Mouse (Mus musculus) erythroblast, embryonic 14.5 days (primary cell): ENCODE results near the gene Flrt1. TPM values are rescaled to one million over a fixed set of nuclear protein-coding genes. Genes with fewer than 3 reads are reported as not detected.

Source experiments
- H3K27me3 ChIP-seq: 2 replicates; pipeline ENCODE4 v1.6.1; 2012; ENCODE audit warnings: inconsistent platforms; ENCODE audit not compliant: control insufficient read depth
- H3K36me3 ChIP-seq: 2 replicates; pipeline ENCODE4 v1.6.1; 2012; ENCODE audit warnings: mild to moderate bottlenecking, inconsistent platforms; ENCODE audit not compliant: control insufficient read depth
- H3K4me1 ChIP-seq: 2 replicates; pipeline ENCODE4 v1.6.1; 2012; ENCODE audit warnings: inconsistent platforms; ENCODE audit not compliant: control insufficient read depth
- H3K4me3 ChIP-seq: replicated peaks from 2 replicates; pipeline ENCODE3; 2012; ENCODE audit warnings: moderate library complexity, mild to moderate bottlenecking, inconsistent platforms
- H3K9me3 ChIP-seq: 2 replicates; pipeline ENCODE4 v1.6.1; 2012; ENCODE audit warnings: low read length, inconsistent platforms, mixed read lengths; ENCODE audit not compliant: control insufficient read depth
- GATA1 ChIP-seq: IDR thresholded peaks from 2 replicates; pipeline ENCODE4 v1.6.1; 2012; ENCODE audit warnings: low read length, inconsistent platforms, mixed read lengths
- TAL1 ChIP-seq: IDR thresholded peaks from 3 replicates; pipeline ENCODE4 v1.6.1; 2012; ENCODE audit warnings: low read length, inconsistent platforms, mixed read lengths
- polyA plus RNA-seq: library from polyadenylated mRNA; stranded (reverse); fragments of >175 nt; gene quantifications from 2 replicates; pipeline ENCODE4 v1.2.3, GENCODE M21; 2012

Flrt1 gene
- polyA plus RNA-seq = 0.01 TPM in 1 of 2 replicates, not detected in the other

DNA sequence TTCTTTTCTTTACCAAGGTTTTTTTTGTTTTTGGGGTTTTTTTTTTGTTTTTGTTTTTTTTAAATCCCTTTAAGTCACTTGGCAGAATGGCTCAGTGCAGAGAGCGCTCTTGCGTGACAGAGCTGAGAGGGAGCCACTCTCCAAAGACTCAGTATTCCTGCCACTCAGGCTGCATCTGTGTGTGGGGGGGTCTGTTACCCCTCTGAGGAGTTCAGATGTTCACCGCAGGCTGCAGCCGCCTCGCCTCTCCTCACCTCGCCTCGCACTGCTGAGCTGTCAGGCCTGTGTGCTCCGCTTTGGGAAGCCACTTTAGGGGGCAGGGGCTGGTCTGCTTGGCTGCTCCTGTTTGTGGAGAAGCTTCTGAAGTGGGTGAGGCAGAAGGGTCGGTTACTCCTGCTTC, at the start of gene Flrt1:
Gene Flrt1 (minus strand): TSS at position 186 of the 400 bp plus-strand sequence.
- Histone ChIP-seq H3K36me3 (no peaks in the 10 kb centered on the region), H3K4me3 (no peak within 1 kb of the TSS), H3K9me3 (no peaks in the 10 kb centered on the region), H3K4me1 (peaks cover 17% of the 10 kb centered on the region), H3K27me3 (no peaks in the 10 kb centered on the region)
- no peak for TF ChIP-seq TAL1
- no peak for TF ChIP-seq GATA1

DNA sequence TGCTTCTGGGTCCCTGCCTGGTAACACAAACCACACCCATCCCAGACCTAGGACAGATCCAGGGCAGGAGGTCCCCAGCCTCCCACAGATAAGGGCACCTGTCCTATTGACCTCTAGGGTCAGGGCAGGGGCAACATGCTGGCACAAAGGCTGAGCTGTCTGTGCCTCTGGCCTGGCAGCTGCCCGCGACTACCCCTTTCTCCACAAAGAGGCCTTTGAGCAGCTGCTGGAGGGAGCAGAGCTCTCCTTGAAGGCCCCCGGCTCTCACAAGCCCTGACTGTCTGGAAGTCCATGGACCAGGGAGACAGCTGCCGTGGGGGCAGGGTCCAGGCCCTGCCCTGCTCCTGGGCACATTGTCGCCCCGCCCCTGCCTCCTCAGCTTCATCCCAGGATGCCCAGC, 49.7 kb upstream of the Flrt1 start:
- peaks cover 5% of the 10 kb centered on the region for H3K4me1 ChIP-seq
- TF ChIP-seq GATA1 = no peak
- no peak for TF ChIP-seq TAL1
- no peak overlapping the region for H3K4me3 ChIP-seq
- no peaks in the 10 kb centered on the region for H3K36me3 ChIP-seq
- H3K9me3 ChIP-seq = no peaks in the 10 kb centered on the region
- peaks cover 23% of the 10 kb centered on the region for H3K27me3 ChIP-seq

- peaks cover 5% of the 10 kb centered on the region for H3K4me1 ChIP-seq
- TF ChIP-seq TAL1 (no peak), GATA1 (no peak)
- H3K4me3 ChIP-seq = no peak overlapping the region
- H3K9me3 ChIP-seq = no peaks in the 10 kb centered on the region
- no peaks in the 10 kb centered on the region for H3K36me3 ChIP-seq
- H3K27me3 ChIP-seq = peaks cover 27% of the 10 kb centered on the region
Observed at GRCm38 (mm10) chr19:7153232-7153631, 47.7 kb upstream of the Flrt1 start.

DNA sequence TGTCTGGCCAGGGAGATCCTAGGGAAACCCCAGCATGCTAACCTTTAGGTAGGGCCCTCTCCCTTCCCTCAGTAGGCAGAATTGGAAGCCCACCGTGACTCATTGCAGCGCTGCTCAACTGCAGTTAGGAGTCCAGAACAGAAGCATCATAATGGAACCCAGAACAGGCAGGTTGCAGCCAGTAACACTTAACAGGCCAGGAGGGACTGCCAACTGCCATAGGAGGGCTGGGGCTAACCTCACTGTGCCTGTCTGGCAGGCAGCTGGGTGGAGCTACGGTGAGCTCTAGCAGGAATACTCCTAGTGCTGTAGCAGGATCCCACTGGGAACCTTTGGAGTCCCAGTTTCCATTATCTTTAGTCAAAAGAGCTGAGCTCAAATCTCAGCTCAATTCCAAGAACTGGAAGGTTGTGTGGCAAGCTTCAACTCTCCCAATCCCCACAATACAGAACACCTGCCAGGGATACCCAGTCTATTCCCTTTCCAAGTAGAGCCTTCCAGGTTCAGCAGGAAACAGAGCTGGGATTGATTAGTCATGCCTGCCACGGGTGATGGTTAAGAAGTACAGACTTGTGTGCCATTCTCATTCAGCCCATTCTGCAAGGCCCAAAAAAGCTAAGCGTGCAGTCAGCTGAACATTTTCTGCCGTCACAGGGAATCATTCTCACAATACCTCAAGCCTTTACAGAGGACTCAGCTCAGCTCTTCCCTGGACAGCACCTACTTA, 46.6 kb upstream of the Flrt1 start:
- Histone ChIP-seq H3K9me3 (no peaks in the 10 kb centered on the region), H3K4me1 (peaks cover 5% of the 10 kb centered on the region), H3K4me3 (no peak overlapping the region), H3K27me3 (peaks cover 25% of the 10 kb centered on the region), H3K36me3 (no peaks in the 10 kb centered on the region)
- TF ChIP-seq TAL1 (no peak), GATA1 (no peak)

- Histone ChIP-seq H3K27me3 (peaks cover 27% of the 10 kb centered on the region), H3K4me3 (no peak overlapping the region), H3K36me3 (no peaks in the 10 kb centered on the region), H3K4me1 (peaks cover 5% of the 10 kb centered on the region), H3K9me3 (no peaks in the 10 kb centered on the region)
- TF ChIP-seq GATA1 = no peak
- TF ChIP-seq TAL1 = no peak
Observed at GRCm38 (mm10) chr19:7151300-7151926, 45.9 kb upstream of the Flrt1 start.

GRCm38 (mm10) chr19:7149158-7149685, 43.7 kb upstream of the Flrt1 start:
- peaks cover 49% of the 10 kb centered on the region for H3K27me3 ChIP-seq
- H3K9me3 ChIP-seq = no peaks in the 10 kb centered on the region
- TF ChIP-seq TAL1 = no peak
- no peak for TF ChIP-seq GATA1
- no peaks in the 10 kb centered on the region for H3K36me3 ChIP-seq
- H3K4me1 ChIP-seq = peaks cover 13% of the 10 kb centered on the region
- H3K4me3 ChIP-seq = no peak overlapping the region

DNA sequence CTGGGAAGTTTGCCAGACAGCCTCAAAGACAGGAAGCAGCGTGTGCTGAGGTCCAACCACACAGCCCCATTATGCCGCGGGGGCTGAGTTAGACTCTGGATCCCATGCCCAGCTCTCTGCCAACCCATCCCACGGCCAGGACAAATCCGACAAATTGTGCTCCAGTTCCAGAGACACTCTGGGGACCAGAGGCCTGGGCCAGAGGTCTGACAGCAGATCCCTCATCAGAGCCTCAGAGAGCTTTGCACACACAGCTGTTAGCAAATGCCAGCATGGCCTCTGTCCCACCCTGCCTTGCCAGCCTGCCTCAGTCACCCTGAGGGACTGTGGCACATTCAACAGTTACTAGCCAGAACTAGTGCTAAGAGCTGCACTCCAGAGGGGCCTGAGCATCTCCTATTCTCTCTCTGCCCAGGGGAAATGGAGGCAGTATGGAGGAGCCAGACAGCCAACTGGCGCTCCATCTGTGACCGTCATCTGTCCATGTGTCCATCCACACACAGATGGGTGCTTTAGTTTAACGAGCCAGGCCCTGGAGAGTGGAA, 43.1 kb upstream of the Flrt1 start:
- Histone ChIP-seq H3K27me3 (peaks cover 55% of the 10 kb centered on the region), H3K4me1 (peaks cover 19% of the 10 kb centered on the region), H3K9me3 (no peaks in the 10 kb centered on the region), H3K36me3 (no peaks in the 10 kb centered on the region), H3K4me3 (no peak overlapping the region)
- TF ChIP-seq GATA1 (no peak), TAL1 (no peak)

- H3K27me3 ChIP-seq = peaks cover 60% of the 10 kb centered on the region
- TF ChIP-seq TAL1 (no peak), GATA1 (no peak)
- no peaks in the 10 kb centered on the region for H3K9me3 ChIP-seq
- no peak overlapping the region for H3K4me3 ChIP-seq
- no peaks in the 10 kb centered on the region for H3K36me3 ChIP-seq
- peaks cover 20% of the 10 kb centered on the region for H3K4me1 ChIP-seq
Observed at GRCm38 (mm10) chr19:7148096-7148495, 42.6 kb upstream of the Flrt1 start.

GRCm38 (mm10) chr19:7146376-7146775, 40.8 kb upstream of the Flrt1 start:
- Histone ChIP-seq H3K9me3 (no peaks in the 10 kb centered on the region), H3K4me3 (no peak overlapping the region), H3K36me3 (no peaks in the 10 kb centered on the region), H3K27me3 (peaks cover 74% of the 10 kb centered on the region), H3K4me1 (peaks cover 19% of the 10 kb centered on the region)
- TF ChIP-seq TAL1 (no peak), GATA1 (no peak)
